Mouse (Mus musculus) frontal cortex, adult (tissue): ENCODE measurements around the gene Cacnb2.
A peak's percentile ranks its signal among the peaks of the same experiment; 100 is the strongest.

Experiments used
- ATAC-seq: cut with Nextera tagmentation; 2 replicates; pipeline ENCODE4 v1.9.2; 2017; ENCODE audit warnings: mild to moderate bottlenecking, moderate library complexity, mixed read lengths; ENCODE audit not compliant: low TSS enrichment

Gene Cacnb2

DNA sequence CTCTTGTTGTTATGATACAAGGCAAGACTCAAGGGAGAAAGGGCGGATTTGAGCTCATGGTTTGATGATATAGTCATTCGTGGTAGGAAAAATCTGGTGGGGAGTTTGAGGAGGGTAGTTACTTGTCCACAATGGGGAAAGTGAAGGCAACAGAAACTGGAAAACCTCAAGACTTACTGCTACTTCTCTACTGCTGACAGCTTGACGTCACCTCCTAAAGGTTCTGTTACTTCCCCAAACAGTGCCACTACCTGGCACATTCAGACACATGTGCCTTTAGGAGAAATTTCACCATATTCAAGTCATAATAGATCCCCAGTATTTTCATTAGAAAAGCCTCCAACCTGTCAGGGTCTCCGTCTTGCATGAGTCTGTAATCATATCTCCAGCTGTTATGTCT, 167.7 kb downstream of the Cacnb2 start:
- no peak for ATAC-seq

DNA sequence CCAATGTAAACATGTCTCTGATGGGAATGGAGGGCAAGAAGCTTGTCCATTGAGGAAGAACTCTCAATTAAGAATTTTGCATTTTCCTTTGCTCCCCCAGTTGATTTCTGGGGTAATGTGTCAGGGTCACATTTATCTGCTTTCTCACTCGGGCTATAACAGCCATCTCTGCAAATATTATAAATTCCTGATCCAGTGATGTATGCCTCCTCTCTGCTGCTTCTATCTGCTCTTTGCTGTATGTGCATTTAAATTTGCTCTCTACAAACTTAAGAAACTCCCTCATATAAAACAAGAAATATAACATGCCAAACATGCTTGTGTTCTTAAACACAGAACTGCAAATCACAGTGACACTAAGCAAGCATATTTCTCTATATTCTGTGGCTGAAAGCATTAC, 171.5 kb downstream of the Cacnb2 start:
- 0 out of 2 replicates have a peak, but pooled peaks have one; percentile 7 for ATAC-seq

DNA sequence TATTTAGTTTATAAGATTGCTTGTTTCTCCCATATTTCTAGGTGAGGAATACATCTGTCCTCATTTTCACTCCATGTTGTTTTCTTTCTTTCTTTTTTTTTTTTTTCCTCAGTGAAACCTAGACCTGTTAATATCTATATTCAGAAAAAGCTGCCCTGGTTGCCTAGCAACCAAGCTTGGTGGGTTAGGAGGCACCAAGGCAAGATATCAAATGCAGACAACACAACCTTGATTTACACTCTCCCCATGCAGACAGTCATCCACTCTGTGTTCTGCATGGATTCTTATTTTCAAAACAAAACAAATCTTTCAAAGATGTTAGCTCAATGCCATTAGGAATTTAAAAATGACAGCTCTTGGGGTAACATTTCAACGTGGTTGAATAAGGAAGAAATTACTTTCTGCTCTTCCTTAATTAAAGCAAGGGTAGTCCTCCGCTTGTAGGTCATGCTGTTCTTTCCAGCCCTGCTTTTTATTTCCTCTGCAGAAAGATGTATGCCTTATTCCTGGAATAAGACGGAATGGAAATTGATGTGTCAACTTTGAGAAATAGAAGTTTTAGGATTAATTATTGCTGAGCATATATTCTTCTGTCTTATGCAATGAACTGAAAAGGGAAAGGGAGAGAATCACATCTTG, 172.1 kb downstream of the Cacnb2 start:
- ATAC-seq: peak; percentile 79

DNA sequence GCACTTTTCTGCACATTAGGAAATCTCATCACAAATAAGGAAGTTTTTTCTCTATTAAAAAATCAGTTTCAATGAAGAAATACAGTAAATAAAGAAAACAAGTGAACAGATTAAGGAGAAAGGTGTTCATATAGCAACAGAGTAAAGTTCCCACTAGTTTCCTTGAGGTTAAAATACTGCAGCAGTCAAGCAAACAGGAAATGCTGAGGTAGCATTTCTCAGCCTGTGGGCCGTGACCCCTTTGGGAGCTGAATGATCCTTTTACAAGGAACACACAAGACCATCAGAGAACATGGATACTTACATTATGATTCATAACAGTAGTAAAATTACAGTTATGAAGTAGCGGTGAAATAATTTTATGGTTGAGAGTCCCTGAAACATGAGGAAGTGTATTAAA, 185.1 kb downstream of the Cacnb2 start:
- ATAC-seq: no peak

DNA sequence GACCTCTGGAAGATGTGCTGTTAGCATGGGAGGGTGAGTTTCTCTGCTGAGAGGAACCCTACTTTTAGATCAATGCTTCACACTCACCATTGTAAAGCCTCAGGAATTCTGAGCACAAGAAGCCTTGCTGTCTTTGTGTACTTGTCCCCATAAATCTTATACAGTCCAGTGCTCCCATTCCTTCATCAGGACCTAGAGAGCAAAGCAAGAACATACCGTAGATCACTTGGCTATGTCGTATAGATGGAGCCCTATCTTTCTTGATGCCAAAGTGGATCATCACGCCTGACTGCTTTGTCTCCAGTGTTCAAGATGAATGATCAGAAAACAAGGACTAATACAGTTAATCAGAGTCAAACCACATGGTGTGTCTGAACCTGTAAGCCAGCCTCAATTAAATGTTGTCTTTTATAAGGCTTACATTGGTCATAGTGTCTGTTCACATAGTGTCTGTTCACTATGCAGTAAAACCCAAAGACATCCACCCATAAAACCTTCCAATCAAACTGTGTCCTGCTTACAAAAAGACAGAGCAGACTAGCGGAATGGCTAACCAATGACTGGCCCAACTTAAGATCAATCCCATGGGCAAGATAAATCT, 198.7 kb downstream of the Cacnb2 start:
- no peak for ATAC-seq

DNA sequence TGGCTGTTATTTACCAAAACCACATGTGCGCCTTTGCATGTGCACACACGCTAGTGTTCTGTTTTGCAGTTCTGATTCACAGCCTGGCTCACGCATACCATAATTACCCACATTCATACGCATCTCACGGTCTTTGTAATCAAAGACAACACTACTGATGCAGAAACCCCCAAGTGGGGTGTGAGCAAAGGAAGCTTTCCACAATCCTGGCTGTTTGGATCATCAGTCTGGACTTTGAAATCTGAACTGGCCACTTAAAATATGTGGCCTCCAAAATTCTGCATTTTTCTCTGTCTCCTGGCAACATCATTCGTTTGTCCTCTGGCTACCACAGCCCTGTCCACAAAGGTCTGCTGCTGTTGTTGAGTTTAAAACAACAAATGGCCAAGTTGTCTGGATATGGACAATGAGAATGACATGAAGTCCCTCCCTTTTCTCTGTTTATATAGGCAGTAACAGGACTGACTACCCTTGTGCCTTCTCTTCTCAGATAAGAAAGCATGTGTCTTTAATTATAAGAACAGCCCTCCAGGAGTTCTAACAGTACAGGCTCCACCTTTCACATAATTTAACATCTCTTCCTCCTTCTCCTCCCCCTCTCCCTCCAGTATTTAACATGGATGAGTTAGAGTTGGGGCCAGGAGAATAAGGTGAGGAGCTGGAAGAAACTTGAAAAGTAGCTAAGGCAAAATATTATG, 204.9 kb downstream of the Cacnb2 start:
- ATAC-seq: no peak

DNA sequence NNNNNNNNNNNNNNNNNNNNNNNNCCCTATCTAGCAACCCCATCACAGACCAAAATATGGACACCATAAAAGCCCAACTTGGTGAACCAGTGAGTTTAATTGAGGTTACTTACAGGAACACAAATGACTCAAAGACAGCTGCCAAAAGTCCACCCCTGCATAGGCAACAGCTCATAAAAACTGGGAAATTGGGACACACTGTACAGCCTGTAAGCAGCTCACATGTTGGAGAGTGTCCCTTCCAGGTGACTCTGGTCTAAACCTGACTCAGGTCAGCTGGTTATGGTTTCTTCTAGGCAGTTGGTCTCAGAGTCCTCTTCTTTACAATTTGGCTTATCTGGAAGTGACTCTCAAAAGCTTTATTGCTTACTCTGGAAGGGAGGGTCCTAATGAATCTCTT, 212.1 kb downstream of the Cacnb2 start:
- ATAC-seq: peak; percentile 55; the same call in 1 of the 2 replicates

DNA sequence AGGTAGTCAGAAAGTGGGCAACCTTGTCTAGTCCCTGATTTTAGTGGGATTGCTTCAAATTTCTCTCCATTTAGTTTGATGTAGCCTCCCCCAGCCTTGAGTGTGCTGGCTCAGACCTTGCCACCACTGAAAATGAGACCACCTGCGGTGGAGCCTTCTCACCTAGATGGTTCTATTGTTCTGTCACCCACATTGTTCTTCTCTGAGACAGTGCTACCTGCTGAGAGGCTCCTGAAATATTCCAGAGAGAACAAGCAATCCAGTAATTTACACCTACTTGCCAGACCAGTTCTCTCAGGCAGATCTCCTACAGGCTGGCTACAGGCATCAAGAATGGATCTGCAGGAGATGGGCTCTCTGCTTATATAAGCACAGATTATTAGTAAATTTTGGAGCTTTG, 215.8 kb downstream of the Cacnb2 start:
- ATAC-seq: no peak

DNA sequence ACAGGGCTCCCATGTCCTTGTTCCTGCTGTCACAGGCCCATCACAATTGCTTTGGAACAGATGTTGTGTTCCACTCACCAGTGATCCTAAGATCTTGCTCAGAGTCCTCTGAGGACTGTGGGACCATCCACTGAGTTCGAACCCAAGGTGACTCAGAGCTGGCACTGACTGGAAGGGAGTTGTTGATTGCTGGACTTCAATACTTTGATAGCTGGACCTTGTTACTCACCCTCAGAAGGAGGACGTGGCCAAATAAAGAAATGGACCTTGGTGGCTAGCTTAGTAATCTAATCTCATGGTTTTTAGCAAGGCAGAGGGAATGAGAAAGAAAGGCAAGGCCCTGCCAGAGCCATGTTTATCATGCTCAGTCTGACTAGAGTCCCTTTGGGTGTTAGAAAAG, 218.1 kb downstream of the Cacnb2 start:
- no peak for ATAC-seq

DNA sequence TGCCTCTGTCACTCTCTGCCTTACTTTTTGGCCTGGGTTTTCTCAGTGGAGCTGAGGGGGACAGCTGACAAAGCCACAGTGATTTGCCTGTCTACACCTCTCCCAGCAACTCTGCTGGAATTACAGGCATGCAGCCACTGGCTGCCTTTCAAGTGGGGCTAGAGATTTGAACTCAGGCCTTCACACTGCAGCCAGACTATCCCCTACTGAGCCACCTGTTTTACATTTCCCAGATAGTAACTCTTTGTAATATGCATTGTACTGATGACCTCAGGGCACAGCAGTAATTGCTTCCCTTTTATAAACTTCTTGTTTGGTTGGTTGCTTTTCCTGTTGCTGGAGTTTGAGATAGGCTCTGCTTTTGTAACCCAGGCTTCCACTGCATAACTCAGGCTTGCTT, 220.2 kb downstream of the Cacnb2 start:
- ATAC-seq: no peak

DNA sequence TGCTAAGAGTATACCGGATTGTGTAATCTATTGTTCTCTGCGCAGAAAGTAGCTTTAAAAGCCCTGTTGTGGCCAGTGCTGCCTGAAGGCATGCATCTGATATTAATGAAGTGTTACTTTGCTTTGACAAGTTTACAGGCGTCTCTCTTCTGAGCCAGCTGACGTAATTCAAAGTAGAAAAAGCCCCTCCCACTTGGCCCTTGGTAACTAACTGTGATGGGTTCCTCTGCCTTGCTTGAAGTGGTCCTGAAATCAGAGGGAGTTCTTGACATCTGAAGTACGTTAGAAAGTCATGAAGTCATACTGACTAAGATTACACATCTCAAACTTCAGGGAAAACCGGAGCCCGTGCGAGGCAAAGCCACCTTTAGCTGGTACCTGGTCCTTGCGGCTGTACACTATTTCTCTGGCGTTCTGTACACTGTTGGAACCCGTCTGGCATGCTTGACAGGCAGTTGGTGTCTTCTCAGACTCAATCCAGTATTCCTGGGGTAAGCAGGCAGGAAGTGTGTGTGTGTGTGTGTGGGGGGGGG, 221.0 kb downstream of the Cacnb2 start:
- ATAC-seq: no peak

DNA sequence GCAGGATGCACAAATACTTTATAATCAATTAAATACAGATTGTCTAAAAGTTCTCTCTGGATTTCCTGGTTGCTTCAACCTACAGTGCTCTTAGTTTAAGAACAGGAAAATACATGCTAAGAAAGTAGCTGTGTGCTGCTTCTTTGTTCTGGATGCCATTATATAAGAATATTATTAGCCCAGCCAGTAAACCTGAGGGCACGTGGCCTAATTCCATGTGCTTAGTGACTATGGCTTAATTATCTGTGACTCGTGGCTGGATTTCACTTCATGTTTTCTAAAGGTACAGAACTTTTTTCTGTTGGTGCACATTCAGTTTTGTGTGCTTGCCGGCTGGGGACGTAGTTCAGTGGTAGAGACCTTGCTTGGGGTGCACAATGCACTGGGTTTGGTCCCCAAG, 222.3 kb downstream of the Cacnb2 start:
- no peak for ATAC-seq

DNA sequence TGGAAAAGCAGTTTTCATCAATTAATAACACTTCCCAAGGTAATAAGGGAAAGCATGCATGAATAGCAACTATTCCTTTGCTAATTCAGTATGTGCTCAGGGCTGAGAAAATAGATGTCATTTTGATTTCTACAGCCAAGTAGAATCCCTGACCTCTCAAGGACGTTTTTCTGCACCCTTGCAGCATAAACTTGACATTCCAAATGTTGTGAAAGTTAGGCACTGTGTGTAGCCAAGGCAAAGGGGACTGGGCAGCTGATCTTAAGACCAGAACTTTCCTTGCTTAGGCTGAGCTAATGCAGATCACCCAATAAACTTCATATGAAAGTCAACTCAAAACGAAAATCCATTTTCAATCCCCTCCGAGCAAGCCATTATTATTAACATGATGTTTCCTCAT, 226.6 kb downstream of the Cacnb2 start:
- ATAC-seq: no peak

DNA sequence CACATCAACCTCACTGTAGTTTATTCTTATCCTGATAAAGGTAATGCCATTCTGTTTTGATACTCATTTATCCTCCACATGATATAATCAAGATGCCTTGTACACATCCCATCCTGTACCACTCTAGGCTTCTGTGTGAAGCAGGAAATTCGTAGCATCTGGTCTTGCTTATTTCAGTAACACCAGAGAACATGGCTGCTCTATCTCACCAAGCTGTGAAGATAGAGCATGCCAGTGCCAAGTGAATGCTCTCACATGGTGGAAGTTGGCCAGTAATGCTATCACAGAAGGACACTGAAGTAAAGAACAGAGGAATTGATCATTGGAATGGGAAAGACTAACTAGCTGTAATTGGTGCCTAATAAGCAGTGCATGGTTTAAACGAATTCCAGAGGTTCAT, 228.4 kb downstream of the Cacnb2 start:
- peak; percentile 68 for ATAC-seq

DNA sequence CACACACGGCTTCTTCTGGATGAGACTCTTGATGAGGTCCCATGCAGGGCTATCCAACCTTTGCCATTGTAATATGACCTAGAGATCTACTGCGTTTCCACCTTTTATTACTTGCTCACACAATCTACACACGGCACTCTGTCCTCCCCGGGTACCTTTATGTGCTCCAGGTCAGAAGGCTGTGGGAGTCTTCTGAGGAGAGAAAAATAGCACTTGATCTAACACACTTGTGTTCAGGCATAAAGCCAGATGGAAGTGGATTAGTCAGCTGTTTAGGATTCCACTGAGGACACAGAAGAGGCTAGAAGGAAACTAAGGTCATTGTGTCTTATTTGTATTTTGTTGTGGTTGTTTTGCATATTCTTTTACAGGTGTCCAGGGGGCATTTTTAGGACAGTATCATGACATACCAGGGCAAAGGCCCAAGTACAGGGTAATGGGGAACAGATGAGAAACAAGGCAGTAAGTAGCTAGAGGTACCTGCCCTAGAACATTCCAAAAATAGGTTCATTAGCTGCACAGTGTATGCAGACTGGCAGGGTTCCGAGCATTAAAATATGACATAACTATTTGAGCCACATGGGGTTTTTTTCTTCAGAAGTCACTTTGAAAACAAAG, 231.9 kb downstream of the Cacnb2 start:
- peak; percentile 28; the same call in 1 of the 2 replicates for ATAC-seq

DNA sequence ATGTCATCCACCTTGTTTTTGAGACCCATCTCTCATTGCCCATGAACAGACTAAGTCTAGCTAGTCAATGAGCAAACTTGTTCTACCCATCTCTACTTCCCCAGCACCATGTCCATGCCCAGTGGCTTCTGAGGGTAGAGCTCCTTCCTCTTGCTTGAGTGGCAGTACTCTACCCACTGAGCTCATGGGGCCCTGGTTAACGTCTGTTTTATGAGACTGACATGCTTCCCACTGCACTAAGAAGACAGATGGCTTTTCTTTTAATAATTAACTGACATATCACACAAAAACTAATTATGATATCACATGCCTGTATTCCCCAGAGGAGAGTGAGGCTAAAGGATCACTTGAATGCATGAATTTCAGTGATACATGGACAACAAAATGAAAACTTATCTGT, 238.4 kb downstream of the Cacnb2 start:
- ATAC-seq: no peak

DNA sequence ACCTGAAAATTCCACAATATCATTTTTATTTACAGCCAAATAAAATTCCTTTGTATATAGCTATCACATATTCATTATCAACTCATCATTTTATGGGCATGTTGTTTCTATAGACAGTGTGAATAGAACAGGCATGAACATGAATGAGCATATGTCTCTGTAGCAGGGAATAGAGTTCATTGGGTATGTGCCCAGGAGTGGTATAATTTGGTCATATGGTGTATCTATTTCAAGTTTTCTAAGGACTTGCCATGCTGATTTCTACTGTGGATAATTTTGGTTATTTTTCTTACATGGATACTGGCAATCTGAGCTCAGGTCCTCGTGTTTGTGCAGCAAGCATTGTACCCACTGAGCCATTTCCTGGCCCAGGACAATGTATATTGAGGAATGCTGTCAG, 243.8 kb downstream of the Cacnb2 start:
- peak; percentile 74 for ATAC-seq

DNA sequence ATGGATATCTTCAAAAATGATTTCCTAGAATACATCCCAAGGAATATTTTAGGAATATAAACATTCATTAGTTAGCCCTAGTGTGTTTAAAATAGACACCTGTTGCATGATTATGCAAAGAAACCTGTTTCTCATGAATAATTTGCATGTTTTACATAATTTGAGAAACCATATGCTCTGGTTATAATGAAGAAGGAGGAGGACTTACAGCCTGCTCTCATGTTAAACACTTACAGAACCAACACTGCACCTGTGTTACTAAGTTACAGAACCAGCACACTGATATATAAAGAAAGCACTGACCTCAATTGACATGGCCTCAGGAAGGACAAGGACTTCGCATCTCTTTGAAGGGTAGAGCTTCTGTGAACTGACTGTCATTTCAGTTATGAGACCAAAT, 244.3 kb downstream of the Cacnb2 start:
- peak; percentile 83 for ATAC-seq

DNA sequence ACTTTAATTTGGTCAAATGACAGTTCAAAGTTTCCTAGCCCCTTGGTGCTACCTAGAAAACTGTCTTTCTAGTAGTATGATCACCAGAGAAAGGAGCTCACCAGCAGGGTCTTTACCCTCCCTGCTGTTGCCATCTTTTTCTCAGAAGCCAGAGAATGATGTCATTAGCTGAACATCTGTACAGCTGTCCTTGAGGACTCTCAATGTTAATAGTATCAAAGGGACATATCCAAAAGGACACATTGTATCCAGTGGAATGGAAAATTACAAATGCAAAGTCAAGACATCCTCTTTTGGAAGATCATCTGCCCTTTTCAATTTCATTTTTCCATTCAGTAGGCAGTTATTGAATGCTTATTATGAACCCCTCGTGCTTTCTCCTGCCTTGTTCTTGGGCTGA, 247.9 kb downstream of the Cacnb2 start:
- no peak for ATAC-seq

DNA sequence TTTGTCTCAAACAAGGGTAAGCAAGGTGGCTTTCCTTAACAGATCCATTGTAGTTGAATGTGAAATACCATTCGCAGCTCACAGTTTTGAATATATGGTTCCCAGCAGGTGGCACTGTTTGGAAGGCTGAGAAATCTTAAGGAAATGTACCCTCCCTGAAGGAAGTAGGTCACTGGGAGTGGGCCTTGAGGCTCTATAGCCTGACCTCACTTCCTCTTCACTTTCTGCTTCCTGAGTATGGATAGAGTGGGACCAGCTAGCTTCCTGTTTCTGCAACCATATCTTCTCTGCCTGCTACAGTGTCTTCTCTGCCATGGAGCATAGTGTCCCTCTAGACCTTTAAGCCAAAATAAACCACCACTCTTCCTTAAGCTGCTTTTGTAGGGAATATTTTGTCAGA, 248.5 kb downstream of the Cacnb2 start:
- peak; percentile 46; the same call in 1 of the 2 replicates for ATAC-seq

DNA sequence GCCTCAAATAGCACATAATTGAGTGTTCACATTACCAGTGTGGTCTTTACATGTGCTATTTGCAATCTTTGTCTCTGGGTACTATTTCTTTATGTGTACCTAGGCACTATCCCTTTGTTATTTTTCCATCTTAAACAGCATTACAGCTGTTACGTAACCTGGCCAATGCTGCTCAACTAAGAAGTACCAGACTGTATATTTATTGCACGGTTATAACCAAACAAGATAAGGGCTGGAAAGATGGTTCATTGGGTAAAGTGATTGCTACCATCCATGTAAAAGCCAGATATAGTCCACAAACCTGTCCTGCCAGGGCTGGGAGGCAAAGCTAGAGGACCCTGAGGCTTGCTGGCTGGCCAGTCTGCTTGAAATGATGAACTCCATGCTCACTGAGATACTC, 251.2 kb downstream of the Cacnb2 start:
- no peak for ATAC-seq

DNA sequence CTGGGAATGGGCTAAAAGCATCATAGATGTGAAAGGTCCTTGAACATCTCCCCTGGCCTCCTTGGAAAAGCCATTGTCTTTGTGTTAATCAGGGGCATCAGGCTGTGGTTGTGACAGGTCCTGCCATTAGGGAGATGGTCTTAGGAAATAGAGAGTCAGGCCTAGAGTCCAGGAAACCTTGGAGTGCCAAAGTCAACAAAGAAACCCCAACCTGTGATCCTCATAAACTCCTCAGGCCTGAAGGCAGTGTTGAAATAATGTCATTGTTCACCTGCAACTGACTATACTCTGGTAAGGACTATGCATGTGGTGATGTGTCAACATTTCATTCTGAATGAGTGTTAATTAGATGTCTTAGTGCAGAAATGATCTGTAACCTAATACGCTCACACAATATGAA, 255.4 kb downstream of the Cacnb2 start:
- ATAC-seq: no peak

DNA sequence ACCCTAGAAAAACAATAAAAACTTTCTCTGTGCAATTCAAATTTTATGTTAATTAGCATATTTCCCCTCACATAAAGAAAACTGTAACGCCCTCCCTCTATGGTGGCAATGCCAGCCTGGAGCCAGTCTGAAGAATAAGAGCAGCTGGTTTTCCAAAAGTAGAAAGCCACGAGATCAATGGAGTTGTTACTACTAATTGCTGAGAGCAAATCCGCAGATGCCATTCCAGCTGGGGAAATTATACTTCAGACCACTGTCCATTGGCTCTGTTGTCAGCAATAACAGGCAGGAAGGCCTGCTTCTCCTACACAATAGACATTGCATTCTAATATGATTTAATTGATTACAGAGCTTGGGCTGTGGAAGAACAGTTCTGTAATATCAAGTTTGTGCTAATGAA, 257.5 kb downstream of the Cacnb2 start:
- no peak for ATAC-seq
